Mouse (Mus musculus): ENCODE data around the gene Csrp3.

DNA sequence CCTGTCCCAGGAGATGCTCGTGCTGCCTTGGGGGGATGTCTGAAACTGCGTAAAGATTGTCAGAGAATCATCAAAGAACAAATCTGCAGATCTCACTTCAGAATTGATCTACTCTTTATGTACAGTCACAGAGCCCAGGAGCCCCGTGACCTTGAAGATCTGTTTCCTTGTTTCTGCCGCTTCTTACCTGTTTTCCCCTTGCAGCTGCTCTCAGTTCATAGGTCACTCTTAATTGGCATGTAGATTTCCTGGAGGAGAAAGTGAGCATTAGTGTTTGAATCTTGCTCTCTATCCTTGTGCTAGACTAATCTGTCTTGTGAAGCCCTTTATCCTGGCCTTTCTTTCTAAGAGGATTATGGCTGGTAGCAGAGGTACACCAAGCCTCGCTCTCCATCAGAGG lies 26.2 kb downstream of the Csrp3 start:
- TF ChIP-seq CTCF (IDR thresholded peaks at IDR 0.05; ENCODE audit: control insufficient read depth, insufficient read depth, insufficient read length) (no peak), USF1 (IDR thresholded peaks at IDR 0.05; ENCODE audit: low read depth) (no peak)

Data from C2C12 (cell line).